Mouse (Mus musculus): ENCODE measurements around the gene P2rx6. TPM values are rescaled to one million over a fixed set of nuclear protein-coding genes. Genes with fewer than 3 reads are reported as not detected.
"Not testable (repeated sequence)": the region's sequence is repeated elsewhere in the genome, so short reads cannot be mapped to it uniquely, and the experiment has no call there.

The P2rx6 gene
- total RNA-seq, 2 experiments from 2014 or later: 0.68 to 1.0 TPM

DNA sequence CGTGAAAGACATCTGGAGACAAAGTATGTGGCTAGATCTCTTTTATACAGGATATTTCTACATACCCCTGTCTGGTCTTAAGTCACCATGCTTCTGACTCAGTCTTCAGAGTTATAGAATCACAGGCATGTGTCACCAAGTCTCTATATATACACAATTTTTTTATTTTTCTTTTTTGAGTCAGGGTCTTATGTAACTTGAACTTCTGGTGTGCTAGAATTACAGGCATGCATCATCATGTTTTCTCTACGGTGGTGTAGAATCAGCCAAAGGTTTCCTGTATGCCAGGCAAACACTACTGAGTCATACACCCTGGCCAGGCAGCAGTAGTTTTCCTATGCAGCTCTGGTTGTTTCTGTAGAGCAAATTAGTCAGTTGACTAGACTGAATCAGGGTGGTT, 19.1 kb upstream of the P2rx6 start:
- intact Hi-C loops (cut with DNase I): no loop called here
- H3K4me3 ChIP-seq: no peak overlapping the region
- TF ChIP-seq CTCF (IDR thresholded peaks at IDR 0.05): no peak
- H3K27ac ChIP-seq: peak overlapping the region; percentile 67
- no peak for DNase-seq (ENCODE audit: extremely low spot score in 1 of 2, low spot score in 2 of 2)

DNA sequence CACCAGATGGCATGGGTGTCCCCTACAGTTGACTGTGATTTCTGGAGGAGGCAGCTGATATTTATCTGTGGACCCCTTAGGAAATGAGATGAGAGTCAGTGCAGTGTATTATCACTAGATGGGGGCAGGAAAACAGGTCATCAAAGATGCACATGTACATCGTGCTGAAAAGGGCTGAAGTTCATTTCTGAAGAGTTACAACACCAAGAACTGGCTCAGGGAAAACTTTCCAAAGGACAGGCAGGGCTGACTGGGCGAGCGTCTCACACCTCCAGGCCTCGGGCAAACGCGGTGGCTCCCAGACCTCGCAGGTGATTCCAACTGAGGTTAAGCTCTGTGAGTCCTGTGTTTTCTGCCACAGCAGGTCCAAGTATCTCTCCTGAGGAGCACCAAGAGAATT, 8.8 kb upstream of the P2rx6 start:
- intact Hi-C loops (cut with DNase I): loop anchor here (10.0 kb wide), 1 partner anchor 262 kb away; no protein-coding TSS in a partner anchor
- H3K27ac ChIP-seq: no peak overlapping the region
- no peak for DNase-seq (ENCODE audit: extremely low spot score in 1 of 2, low spot score in 2 of 2)
- no peak overlapping the region for H3K4me3 ChIP-seq
- no peak for TF ChIP-seq CTCF (IDR thresholded peaks at IDR 0.05)

DNA sequence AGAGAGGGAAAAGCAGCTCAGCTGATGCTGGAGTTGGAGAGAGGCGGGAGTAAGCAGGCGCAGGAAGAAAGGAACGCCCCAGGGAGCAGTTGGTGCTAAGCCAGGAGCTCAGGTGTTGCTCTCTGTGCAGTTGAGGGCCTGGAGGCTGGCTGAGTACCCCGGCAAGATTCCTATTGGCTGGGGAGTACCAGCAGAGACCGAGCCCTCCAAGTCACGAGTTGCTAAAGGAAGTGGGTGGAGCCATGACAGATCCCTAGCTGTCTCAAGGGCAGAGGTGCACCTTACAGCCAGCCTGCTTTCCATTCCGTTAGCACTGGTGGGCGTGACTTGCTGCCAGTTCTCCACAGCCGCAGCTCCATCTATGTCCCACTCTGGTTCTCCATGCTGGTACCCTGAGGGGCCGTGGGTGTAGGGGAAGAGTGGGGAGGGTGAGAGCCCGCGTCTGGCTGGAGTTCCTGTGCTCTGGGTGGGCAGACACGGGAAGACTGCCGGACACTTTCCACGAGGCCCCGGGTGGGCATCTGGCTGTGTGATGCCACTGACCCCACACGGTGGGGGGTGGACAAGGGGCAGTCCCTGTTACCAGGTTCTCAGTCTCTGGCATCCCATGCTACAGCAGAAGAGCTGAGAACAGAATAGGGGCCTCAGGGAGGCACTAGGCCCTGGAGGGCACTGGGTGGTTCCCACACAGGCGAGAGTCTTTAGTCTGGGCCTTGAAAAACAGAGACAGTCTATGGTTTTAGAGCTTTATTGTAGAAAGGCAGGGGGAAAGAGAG, 7.6 kb upstream of the P2rx6 start:
- no peak for TF ChIP-seq CTCF (IDR thresholded peaks at IDR 0.05)
- Histone ChIP-seq H3K4me3 (no peak overlapping the region), H3K27ac (no peak overlapping the region)
- intact Hi-C loops (cut with DNase I): loop anchor here (10.0 kb wide), 1 partner anchor 261 kb away; no protein-coding TSS in a partner anchor
- DNase-seq (ENCODE audit: extremely low spot score in 1 of 2, low spot score in 2 of 2): no peak

DNA sequence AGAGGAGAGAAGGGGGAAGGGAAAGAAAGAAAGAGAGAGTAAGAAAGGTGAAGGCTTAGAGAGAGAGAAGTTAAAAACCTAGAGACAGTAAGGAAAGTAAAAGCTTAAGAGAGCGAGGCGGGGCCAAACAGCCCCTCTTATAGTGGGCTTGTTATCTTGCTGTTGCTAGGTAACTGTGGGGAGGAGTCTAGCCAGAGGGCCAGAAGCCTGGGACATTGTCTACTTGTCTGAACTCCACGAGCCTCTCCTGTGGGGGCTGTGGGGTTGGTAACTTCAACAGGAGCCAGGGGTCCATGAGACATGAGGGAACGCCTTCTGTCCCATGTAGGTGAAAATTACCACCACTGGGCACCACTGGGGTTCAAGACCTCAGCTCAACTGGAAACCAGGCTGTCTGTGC, 7.0 kb upstream of the P2rx6 start:
- not testable (repeated sequence) for H3K27ac ChIP-seq; DNase-seq (ENCODE audit: extremely low spot score in 1 of 2, low spot score in 2 of 2); H3K4me3 ChIP-seq
- intact Hi-C loops (cut with DNase I): loop anchor here (10.0 kb wide), 1 partner anchor 260 kb away; no protein-coding TSS in a partner anchor

DNA sequence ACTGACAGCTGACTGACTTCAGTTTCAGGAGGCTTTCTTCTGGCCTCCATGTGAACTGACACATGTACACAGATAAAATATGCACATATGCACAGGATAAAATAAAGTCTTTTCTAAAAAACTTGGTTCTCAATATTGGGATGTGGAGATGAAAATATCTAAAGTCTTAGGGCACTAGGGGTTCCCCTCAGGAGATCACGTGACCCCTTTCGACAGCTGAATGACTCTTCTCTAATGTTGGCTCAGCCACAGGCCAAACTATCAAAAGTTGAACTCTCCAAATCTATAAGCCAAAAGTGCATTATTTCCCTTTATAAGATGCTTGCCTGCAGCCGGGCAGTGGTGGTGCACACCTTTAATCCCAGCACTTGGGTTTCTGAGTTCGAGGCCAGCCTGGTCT, 5.5 kb upstream of the P2rx6 start:
- H3K4me3 ChIP-seq: no peak overlapping the region
- no peak for TF ChIP-seq CTCF (IDR thresholded peaks at IDR 0.05)
- H3K27ac ChIP-seq: no peak overlapping the region; the same call in 1 of the 2 replicates
- intact Hi-C loops (cut with DNase I): loop anchor here (10.0 kb wide), 1 partner anchor 259 kb away; no protein-coding TSS in a partner anchor
- DNase-seq (ENCODE audit: extremely low spot score in 1 of 2, low spot score in 2 of 2): no peak

DNA sequence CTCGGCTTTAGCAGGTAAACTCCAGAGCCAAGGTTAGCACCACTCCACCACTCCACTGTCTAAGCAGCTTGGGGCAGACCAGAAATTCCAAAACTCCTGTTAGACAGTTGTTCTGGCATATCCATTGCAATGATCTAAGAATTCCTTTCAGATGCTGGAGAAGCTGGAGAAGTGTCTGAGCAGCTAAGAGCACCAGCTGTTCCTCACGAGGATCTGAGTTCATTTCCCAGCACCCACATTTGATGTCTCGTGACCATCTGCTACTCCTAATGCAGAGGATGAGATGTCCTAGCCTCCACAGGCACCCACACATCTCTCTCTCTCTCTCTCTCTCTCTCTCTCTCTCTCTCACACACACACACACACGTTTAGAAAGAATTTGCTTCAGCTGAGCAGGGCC, 4.8 kb upstream of the P2rx6 start:
- no peak overlapping the region; the same call in 1 of the 2 replicates for H3K27ac ChIP-seq
- DNase-seq (ENCODE audit: extremely low spot score in 1 of 2, low spot score in 2 of 2): no peak
- no peak for TF ChIP-seq CTCF (IDR thresholded peaks at IDR 0.05)
- intact Hi-C loops (cut with DNase I): loop anchor here (10.0 kb wide), 1 partner anchor 258 kb away; no protein-coding TSS in a partner anchor
- H3K4me3 ChIP-seq: no peak overlapping the region

DNA sequence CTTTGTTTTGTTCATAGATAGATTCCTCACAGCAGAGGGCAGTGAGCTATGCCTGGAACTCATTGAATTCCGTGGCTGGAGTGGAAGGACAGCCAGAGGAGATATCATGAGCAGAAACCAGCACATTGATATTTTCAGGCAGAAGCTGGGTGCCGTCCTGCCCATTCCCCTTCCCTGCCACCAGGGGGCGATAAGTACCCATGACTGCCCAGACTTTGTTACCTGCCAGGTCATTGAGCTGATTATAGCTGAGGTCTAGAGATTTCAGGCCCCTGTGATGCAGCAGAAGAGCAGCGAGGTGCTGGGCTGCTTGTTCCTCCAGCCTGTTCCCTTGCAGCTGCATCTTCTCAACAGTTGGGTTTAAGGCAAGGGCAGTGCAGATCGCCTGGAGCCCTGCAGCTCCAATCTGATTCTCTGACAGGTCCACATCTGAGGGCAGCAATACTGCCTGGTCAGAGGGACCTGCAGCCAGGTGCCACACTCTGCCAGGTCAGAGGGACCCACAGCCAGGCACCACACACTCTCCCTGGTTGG, 3.7 kb upstream of the P2rx6 start:
- peak; percentile 75 to 82 for DNase-seq (ENCODE audit: extremely low spot score in 1 of 2, low spot score in 2 of 2)
- intact Hi-C loops (cut with DNase I): loop anchor here (2.0 to 10.0 kb wide), 2 partner anchors 61 to 257 kb away; partner anchors contain the start of gene Smpd4
- no peak overlapping the region; the same call in 1 of the 2 replicates for H3K27ac ChIP-seq
- no peak overlapping the region for H3K4me3 ChIP-seq
- peak; percentile 98 for TF ChIP-seq CTCF (IDR thresholded peaks at IDR 0.05)

DNA sequence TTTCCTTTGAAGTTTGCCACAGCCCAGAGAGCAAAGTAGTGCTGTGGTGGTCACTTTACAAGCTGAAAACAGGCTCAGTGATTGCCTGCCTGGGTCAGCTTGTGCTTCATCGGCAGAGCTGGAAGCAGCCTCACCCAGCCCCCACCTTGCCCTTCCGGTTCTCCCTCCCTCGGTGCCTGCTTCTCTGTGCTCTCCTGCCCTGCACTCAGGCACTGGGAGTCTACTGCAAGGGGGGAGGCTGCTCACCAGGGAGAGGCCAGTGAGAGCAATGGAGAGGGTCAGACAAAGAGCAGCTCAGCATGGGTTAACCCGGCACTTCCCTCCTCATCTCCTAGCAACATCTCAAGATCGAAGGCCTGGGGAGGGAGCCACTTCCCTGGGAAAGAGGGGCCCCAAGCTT, 2.9 kb upstream of the P2rx6 start:
- intact Hi-C loops (cut with DNase I): loop anchor here (2.0 to 10.0 kb wide), 2 partner anchors 60 to 256 kb away; partner anchors contain the start of gene Smpd4
- Histone ChIP-seq H3K27ac (peak overlapping the region; percentile 26; the same call in 1 of the 2 replicates), H3K4me3 (no peak overlapping the region)
- TF ChIP-seq CTCF (IDR thresholded peaks at IDR 0.05): no peak
- no peak for DNase-seq (ENCODE audit: extremely low spot score in 1 of 2, low spot score in 2 of 2)

DNA sequence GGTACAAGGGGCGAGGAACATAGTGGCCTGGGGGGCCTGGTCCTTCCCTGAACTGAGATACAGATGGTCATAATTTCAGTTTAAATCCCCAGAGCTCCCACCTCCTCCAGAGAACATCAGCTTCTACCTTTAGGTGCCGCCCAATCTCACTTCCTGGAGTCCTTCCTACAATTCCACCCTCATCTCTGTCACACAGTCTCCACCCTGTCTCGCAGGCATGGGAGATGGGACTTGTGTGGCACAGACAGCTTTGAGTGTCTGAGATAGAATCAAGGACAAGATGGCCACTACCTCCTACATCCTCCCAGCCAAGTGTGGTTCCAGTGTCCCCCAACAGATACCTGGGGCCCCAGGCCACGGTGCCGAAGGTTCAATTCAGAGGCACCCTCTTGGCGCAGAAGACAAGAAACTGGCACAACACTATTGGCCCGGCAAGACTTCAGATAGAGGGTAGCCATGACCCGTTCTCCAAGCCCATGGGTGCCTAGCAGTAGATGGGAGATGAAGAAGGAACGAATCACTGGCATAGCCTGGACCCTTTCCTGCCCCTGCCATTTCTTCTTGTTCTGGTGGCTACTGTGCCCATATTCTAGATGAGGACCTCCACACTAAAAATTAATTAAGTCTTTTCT, 2.2 kb upstream of the P2rx6 start:
- Histone ChIP-seq H3K4me3 (no peak overlapping the region), H3K27ac (no peak overlapping the region)
- intact Hi-C loops (cut with DNase I): loop anchor here (2.0 to 10.0 kb wide), 2 partner anchors 59 to 255 kb away; partner anchors contain the start of gene Smpd4
- no peak for TF ChIP-seq CTCF (IDR thresholded peaks at IDR 0.05)
- DNase-seq (ENCODE audit: extremely low spot score in 1 of 2, low spot score in 2 of 2): no peak

DNA sequence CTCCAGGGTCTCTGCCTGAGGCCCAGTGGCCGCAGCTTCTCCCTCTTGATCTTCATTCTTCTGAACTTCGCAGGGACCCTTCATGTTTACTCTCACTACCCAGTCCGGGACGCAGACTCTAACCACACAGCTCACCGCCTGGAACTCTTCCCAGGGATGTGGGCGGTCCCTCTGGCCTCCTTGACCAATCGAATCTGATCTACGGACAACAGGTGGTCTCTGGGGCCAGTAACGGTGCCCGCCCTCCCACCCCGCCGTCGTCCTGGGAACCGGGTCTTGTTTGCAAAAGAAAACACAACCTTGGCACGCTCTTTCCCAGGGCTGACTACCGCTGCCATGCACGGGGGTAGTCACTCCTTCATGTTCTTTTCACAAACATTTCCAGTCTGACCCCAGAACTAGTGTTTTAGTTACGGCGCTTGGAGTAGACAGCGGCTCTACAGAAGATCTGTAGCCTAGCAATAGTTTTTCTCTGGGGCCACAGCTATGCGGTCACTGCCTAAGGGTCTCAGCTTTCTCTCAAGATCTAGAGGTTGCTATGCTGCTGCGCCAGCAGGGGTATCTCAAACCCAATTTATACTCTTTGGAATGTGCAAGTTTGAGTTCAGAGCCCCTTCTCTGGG, 446 bp upstream of the P2rx6 start, which contains the start of gene Lrrc74b:
Gene Lrrc74b, minus strand, starts transcription at position 120 of the 623 bp plus-strand sequence.
- peak within 1 kb of the TSS; percentile 21 for H3K4me3 ChIP-seq
- no peak for TF ChIP-seq CTCF (IDR thresholded peaks at IDR 0.05)

DNA sequence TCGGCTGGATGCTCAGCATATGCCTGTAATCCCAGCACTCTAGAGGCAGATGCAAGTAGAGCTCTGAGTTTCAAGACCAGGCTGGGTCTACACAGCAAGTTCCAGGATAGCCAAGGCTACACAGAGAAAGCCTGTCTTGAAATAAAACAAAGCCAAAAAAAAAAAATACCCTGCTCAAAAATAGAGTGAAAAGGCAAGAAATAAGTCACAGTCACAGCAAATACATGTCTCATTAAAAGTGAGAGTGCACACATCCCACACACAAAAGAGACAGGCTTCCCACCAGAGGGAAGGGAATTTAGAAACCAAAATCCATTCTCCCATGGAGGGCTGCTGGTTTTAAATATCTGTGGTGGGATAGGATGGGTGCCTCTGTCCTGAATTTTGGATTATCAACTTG, 1.9 kb downstream of the P2rx6 start:
- H3K4me3 ChIP-seq: no peak overlapping the region
- TF ChIP-seq CTCF (IDR thresholded peaks at IDR 0.05): no peak
- intact Hi-C loops (cut with DNase I): no loop called here
- no peak for DNase-seq (ENCODE audit: extremely low spot score in 1 of 2, low spot score in 2 of 2)
- peak overlapping the region; percentile 67; the same call in 1 of the 2 replicates for H3K27ac ChIP-seq

More for the DNA sequence above, 446 bp upstream of the P2rx6 start, which contains the start of gene Lrrc74b:
- intact Hi-C loops (cut with DNase I): no loop called here
- no peak for DNase-seq (ENCODE audit: extremely low spot score in 1 of 2, low spot score in 2 of 2)
- H3K27ac ChIP-seq: peak within 1 kb of the TSS; percentile 60
